ENCODE assay signal across 19 mouse cellular contexts in genomic region chr9:86569314-86569910, GRCm38 (mm10). TPM values are rescaled to one million over a fixed set of nuclear protein-coding genes. Genes with fewer than 3 reads are reported as not detected.
DNase-seq lines count a peak whose midpoint lies in the region; ATAC-seq and TF ChIP-seq lines count a peak whose summit lies in the region.
"Had no signal": no experiment of that assay in that cellular context is flagged by ENCODE, and none has a peak within 500 bp of the region (broad histone marks: within the 10 kb centered on the region; RNA-seq: fewer than 3 reads in every experiment).

No protein-coding gene starts in this region.

- no peak overlapping the region for H3K4me2 ChIP-seq in heart, embryonic 11.5 days

- ATAC-seq in heart, embryonic 11.5 days (replicated peaks; ENCODE audit: insufficient number of reproducible peaks, low FRiP score, low TSS enrichment) = no peak
- ATAC-seq: forebrain, postnatal 0 days had no signal

- H3K9me3 ChIP-seq in heart, embryonic 11.5 days (replicated peaks; ENCODE audit: control insufficient read depth, low read length) = no peaks in the 10 kb centered on the region
- no peaks in the 10 kb centered on the region for H3K9me3 ChIP-seq in forebrain, embryonic 10.5 days
- H3K9me3 ChIP-seq: lung, embryonic 15.5 days; midbrain, embryonic 10.5 days had no signal

- H3K27ac ChIP-seq in heart, embryonic 11.5 days (ENCODE audit: low read depth, low read length) = no peak overlapping the region
- H3K27ac ChIP-seq in liver, adult 2 months (replicated peaks; ENCODE audit: insufficient read depth, low read depth, low read length) = no peak overlapping the region
- H3K27ac ChIP-seq in testis, adult 2 months (ENCODE audit: control insufficient read depth, insufficient read depth, low read depth, low read length) = peak overlapping the region; percentile 4; the same call in 1 of the 2 replicates
- no peak overlapping the region for H3K27ac ChIP-seq in forebrain, embryonic 10.5 days
- H3K27ac ChIP-seq: hindbrain, embryonic 14.5 days; lung, embryonic 15.5 days; macrophage; midbrain, embryonic 10.5 days had no signal

- no peak for TF ChIP-seq CTCF in liver, adult 2 months (IDR thresholded peaks at IDR 0.05; ENCODE audit: low read depth, low read length)
- no peak for TF ChIP-seq CTCF in testis, adult 2 months (IDR thresholded peaks at IDR 0.05; ENCODE audit: control insufficient read depth, insufficient read depth, insufficient replicate concordance, low read depth, low read length)

- H3K4me3 ChIP-seq in heart, embryonic 11.5 days (ENCODE audit: low read depth, low read length) = no peak overlapping the region
- no peak overlapping the region for H3K4me3 ChIP-seq in liver, adult 2 months (ENCODE audit: insufficient read depth, low read depth, low read length)
- no peak overlapping the region for H3K4me3 ChIP-seq in testis, adult 2 months (ENCODE audit: control insufficient read depth, low read depth, low read length)
- H3K4me3 ChIP-seq in forebrain, embryonic 10.5 days = no peak overlapping the region

- TF ChIP-seq POLR2A in liver, adult 2 months (IDR thresholded peaks at IDR 0.05; ENCODE audit: extremely low read depth, insufficient read depth, low read length) = no peak
- no peak for TF ChIP-seq POLR2A in testis, adult 2 months (IDR thresholded peaks at IDR 0.05; ENCODE audit: control insufficient read depth, low read depth, low read length)

- 75% methylated on average over 3 of the region's 3 CpGs for WGBS in heart, embryonic 11.5 days (ENCODE audit: insufficient replicate concordance)
- WGBS in liver, adult 2 months = 28% methylated on average over 3 of the region's 3 CpGs
- WGBS in forebrain, embryonic 10.5 days = 94% methylated on average over 3 of the region's 3 CpGs

- H3K9ac ChIP-seq in heart, embryonic 11.5 days (ENCODE audit: low read depth, low read length) = no peak overlapping the region
- H3K9ac ChIP-seq in liver, adult 2 months (ENCODE audit: low read depth, low read length) = no peak overlapping the region
- H3K9ac ChIP-seq: forebrain, postnatal 0 days; hindbrain, embryonic 14.5 days; lung, embryonic 15.5 days had no signal

- no peaks in the 10 kb centered on the region; the same call in 1 of the 2 replicates for H3K4me1 ChIP-seq in heart, embryonic 11.5 days (ENCODE audit: control insufficient read depth, insufficient read depth, low read length)
- H3K4me1 ChIP-seq in liver, adult 2 months (ENCODE audit: control insufficient read depth, insufficient read depth, low read length) = peaks cover 10% of the 10 kb centered on the region; the same call in 1 of the 2 replicates
- peaks cover 5% of the 10 kb centered on the region for H3K4me1 ChIP-seq in testis, adult 2 months (ENCODE audit: control insufficient read depth, insufficient read depth, low read length)
- H3K4me1 ChIP-seq in forebrain, embryonic 10.5 days = peaks cover 22% of the 10 kb centered on the region

- DNase-seq in heart, adult 18-20 months = peak; percentile 23 to 28
- DNase-seq in liver, adult 2 months (ENCODE audit: extremely low read depth, low read depth, low spot score) = peak; percentile 78
- DNase-seq in liver = no peak
- DNase-seq in kidney, postnatal 14 days = peak; percentile 28
- DNase-seq in layer of hippocampus, adult 11-12 months (ENCODE audit: low spot score) = no peak
- no peak for DNase-seq in forebrain, embryonic 10.5 days (ENCODE audit: extremely low spot score, low spot score)
- DNase-seq: adrenal gland, postnatal 36 days; cerebellum, postnatal 25 days; embryo, embryonic 11 days; forebrain, postnatal 0 days; heart, postnatal 36 days; left cerebral cortex, postnatal 4 days; spleen, adult 18-20 months had no signal

- no peaks in the 10 kb centered on the region for H3K79me2 ChIP-seq in liver, adult 2 months (ENCODE audit: control insufficient read depth, insufficient read depth, low read length)

- H3K27me3 ChIP-seq in heart, embryonic 11.5 days (ENCODE audit: control insufficient read depth, insufficient read depth, low read length) = no peaks in the 10 kb centered on the region
- no peaks in the 10 kb centered on the region for H3K27me3 ChIP-seq in liver, adult 2 months (ENCODE audit: control insufficient read depth, insufficient read depth, low read length)
- H3K27me3 ChIP-seq in testis, adult 2 months (ENCODE audit: control insufficient read depth, insufficient read depth, low read length) = no peaks in the 10 kb centered on the region
- H3K27me3 ChIP-seq in forebrain, embryonic 10.5 days (ENCODE audit: poor library complexity, severe bottlenecking) = no peaks in the 10 kb centered on the region
- H3K27me3 ChIP-seq: lung, embryonic 15.5 days had no signal

- H3K36me3 ChIP-seq in heart, embryonic 11.5 days (ENCODE audit: control insufficient read depth, insufficient read depth, low read length) = peaks cover 3% of the 10 kb centered on the region
- H3K36me3 ChIP-seq in liver, adult 2 months (ENCODE audit: control insufficient read depth, insufficient read depth, low read length) = peaks cover 49% of the 10 kb centered on the region
- H3K36me3 ChIP-seq in testis, adult 2 months (ENCODE audit: control insufficient read depth, insufficient read depth, low read length) = no peaks in the 10 kb centered on the region; the same call in 1 of the 2 replicates
- peaks cover 41% of the 10 kb centered on the region for H3K36me3 ChIP-seq in forebrain, embryonic 10.5 days (replicated peaks)

RNA-seq across cellular contexts. Expression of gene Pgm3, which starts 2.2 kb away (rescaled TPM):
- total RNA-seq in heart, adult 18-20 months (2021) = 1 to 10 TPM; 7.4 to 7.8 TPM
- 26.6 and 27.4 TPM in 2 replicates for polyA plus RNA-seq in heart, embryonic 11.5 days (2014; fragmentation: Nextera tagmentation; extraction: Ambion mirVana)
- total RNA-seq in liver, adult 2 months (2014; rRNA removed) = 13.3 and 16.5 TPM in 2 replicates
- 3.7 TPM in 2 replicates for polyA plus RNA-seq in liver, adult 2 months (2012; rRNA removed)
- polyA plus RNA-seq in testis, adult 2 months (2012; rRNA removed) = 5.2 and 6.2 TPM in 2 replicates
- polyA plus RNA-seq in forebrain, embryonic 10.5 days (2016; fragmentation: Nextera tagmentation; extraction: Ambion mirVana) = 34.2 and 34.6 TPM in 2 replicates

RNA-seq across cellular contexts. Expression of gene Rwdd2a, which starts 2.4 kb away (rescaled TPM):
- total RNA-seq in heart, adult 18-20 months (2021) = under 1 TPM; 0.21 to 0.77 TPM
- polyA plus RNA-seq in heart, embryonic 11.5 days (2014; fragmentation: Nextera tagmentation; extraction: Ambion mirVana) = 4.8 TPM in 2 replicates
- total RNA-seq in liver, adult 2 months (2014; rRNA removed) = 0.20 TPM in 1 of 2 replicates, not detected in the other
- polyA plus RNA-seq in liver, adult 2 months (2012; rRNA removed) = 0.11 TPM in 1 of 2 replicates, not detected in the other
- 59.0 and 61.4 TPM in 2 replicates for polyA plus RNA-seq in testis, adult 2 months (2012; rRNA removed)
- polyA plus RNA-seq in forebrain, embryonic 10.5 days (2016; fragmentation: Nextera tagmentation; extraction: Ambion mirVana) = 3.9 and 4.1 TPM in 2 replicates

Comparison
In these comparisons a context has a peak if more than half of its experiments do, and no peak if none do; other contexts are left out.
1. DNase-seq: peak in heart, adult 18-20 months (2 of 2), liver, adult 2 months (single experiment) and kidney, postnatal 14 days (single experiment); none in liver (single experiment), layer of hippocampus, adult 11-12 months (single experiment) and forebrain, embryonic 10.5 days (single experiment).
2. RNA of gene Rwdd2a, which starts 2.4 kb away (polyA plus RNA-seq): 59.0 to 61.4 TPM in testis, adult 2 months; 4.8 TPM in heart, embryonic 11.5 days, 3.9 to 4.1 TPM in forebrain, embryonic 10.5 days and 0.11 TPM in liver, adult 2 months; every median in the first group is over 10 times any median in the second.